Mouse (Mus musculus) hindbrain, embryonic 12.5 days (tissue): ENCODE measurements around the gene Fus. TPM values are rescaled to one million over a fixed set of nuclear protein-coding genes. Genes with fewer than 3 reads are reported as not detected.

Experiments used
- ATAC-seq: fragments of 200-750 bp; cut with Nextera tagmentation; 2 replicates; pipeline ENCODE4 v1.8.0; 2017; ENCODE audit warnings: moderate TSS enrichment; ENCODE audit not compliant: low FRiP score
- H3K27ac ChIP-seq: fragments of 300-500 bp; sonication (generic); 2 replicates; pipeline ENCODE4 v1.5.1; 2016; ENCODE audit warnings: mild to moderate bottlenecking
- H3K27me3 ChIP-seq: fragments of 300-500 bp; sonication (generic); 2 replicates; pipeline ENCODE4 v1.6.1; 2016; ENCODE audit warnings: mild to moderate bottlenecking
- H3K36me3 ChIP-seq: fragments of 300-500 bp; sonication (generic); 2 replicates; pipeline ENCODE4 v1.6.1; 2016; ENCODE audit warnings: mild to moderate bottlenecking
- H3K4me1 ChIP-seq: fragments of 300-500 bp; sonication (generic); 2 replicates; pipeline ENCODE4 v1.6.1; 2016
- H3K4me2 ChIP-seq: fragments of 300-500 bp; sonication (generic); replicated peaks from 2 replicates; pipeline ENCODE4 v1.6.1; 2016; ENCODE audit warnings: mild to moderate bottlenecking
- H3K4me3 ChIP-seq: fragments of 300-500 bp; sonication (generic); 2 replicates; pipeline ENCODE4 v1.5.1; 2016; ENCODE audit warnings: mild to moderate bottlenecking
- H3K9ac ChIP-seq: fragments of 300-500 bp; sonication (generic); 2 replicates; pipeline ENCODE4 v1.6.1; 2016; ENCODE audit warnings: mild to moderate bottlenecking, moderate library complexity
- H3K9me3 ChIP-seq: fragments of 300-500 bp; sonication (generic); replicated peaks from 2 replicates; pipeline ENCODE4 v1.6.1; 2016; ENCODE audit warnings: mild to moderate bottlenecking
- WGBS: fragments of 180-500 bp; shearing (Covaris S2); methylation state at CpG from one replicate; pipeline ENCODE4 v1.1.7; 2016; 5-methylcytosine and 5-hydroxymethylcytosine counted together
- polyA plus RNA-seq: library from polyadenylated mRNA; unstranded; fragments of >200 nt; fragmentation: Nextera tagmentation; extraction: Ambion mirVana; gene quantifications from 2 replicates; pipeline ENCODE4 v1.2.1, GENCODE M21; 2016

The Fus gene
- 502 and 538 TPM in 2 replicates for polyA plus RNA-seq

DNA sequence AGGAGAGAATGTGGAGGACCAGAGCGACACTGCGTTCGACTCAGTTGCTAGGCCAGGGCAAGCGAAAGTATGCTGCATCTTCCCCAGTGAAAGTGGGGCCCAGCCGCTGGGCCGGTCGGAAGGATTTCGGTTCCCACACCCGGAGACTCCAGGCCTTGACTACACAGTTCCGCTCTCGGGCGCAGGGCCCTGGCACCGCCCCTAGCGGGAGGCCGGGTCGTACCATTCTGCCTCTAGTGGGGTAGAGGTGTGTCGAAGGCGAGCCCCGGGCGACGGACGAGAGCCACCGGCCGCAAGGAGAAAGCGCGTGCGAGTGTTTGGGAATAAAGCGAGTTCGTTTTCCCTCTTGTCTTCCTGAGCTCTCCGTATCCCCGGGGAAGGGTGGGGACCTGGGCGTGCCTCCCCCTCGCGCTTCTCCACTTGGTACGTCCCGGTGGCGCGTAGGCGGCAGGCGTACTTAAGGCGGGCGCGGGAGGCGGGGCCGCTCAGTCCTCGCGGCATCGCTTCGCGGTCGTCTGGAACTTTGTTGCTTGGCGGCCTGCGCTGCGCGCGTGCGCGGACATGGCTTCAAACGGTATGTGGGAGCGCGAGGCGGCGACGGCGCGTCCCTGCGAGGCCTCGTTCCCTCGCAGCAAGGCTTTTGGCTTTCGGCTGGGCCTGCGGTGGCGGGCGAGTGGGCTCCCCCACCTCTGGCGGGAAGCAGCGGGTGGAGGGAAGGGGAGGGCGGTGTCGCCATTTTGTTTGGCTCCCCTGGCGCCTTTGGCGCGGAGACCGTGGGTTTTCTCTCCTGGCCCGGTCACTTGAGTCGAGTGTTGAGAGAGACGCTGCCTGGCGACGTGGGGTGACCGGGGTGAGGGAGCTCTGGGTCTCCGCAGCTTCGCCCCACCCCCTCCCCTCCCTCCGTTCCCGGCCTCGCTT lies at the start of gene Fus:
Fus (plus strand) TSS at position 454 of the 918 bp plus-strand sequence.
- Histone ChIP-seq H3K4me3 (peak within 1 kb of the TSS; percentile 95), H3K27ac (peak within 1 kb of the TSS; percentile 98), H3K4me1 (peaks cover 20% of the 10 kb centered on the region), H3K27me3 (no peaks in the 10 kb centered on the region), H3K36me3 (peaks cover 27% of the 10 kb centered on the region), H3K4me2 (peak within 1 kb of the TSS; percentile 90), H3K9ac (peak within 1 kb of the TSS; percentile 99), H3K9me3 (no peaks in the 10 kb centered on the region)
- under 1% methylated on average over 92 of the region's 92 CpGs for WGBS
- peak; percentile 95 for ATAC-seq

- WGBS = 57% methylated on average over 3 of the region's 3 CpGs
- H3K36me3 ChIP-seq = peaks cover 50% of the 10 kb centered on the region
- no peaks in the 10 kb centered on the region for H3K27me3 ChIP-seq
- no peak overlapping the region for H3K4me2 ChIP-seq
- no peak for ATAC-seq
- H3K4me1 ChIP-seq = peaks cover 1% of the 10 kb centered on the region
- H3K4me3 ChIP-seq = no peak overlapping the region
- H3K9ac ChIP-seq = no peak overlapping the region
- H3K9me3 ChIP-seq = no peaks in the 10 kb centered on the region
- H3K27ac ChIP-seq = no peak overlapping the region
Measured at GRCm38 (mm10) chr7:127918203-127918602, 49.1 kb upstream of the Fus start.

DNA sequence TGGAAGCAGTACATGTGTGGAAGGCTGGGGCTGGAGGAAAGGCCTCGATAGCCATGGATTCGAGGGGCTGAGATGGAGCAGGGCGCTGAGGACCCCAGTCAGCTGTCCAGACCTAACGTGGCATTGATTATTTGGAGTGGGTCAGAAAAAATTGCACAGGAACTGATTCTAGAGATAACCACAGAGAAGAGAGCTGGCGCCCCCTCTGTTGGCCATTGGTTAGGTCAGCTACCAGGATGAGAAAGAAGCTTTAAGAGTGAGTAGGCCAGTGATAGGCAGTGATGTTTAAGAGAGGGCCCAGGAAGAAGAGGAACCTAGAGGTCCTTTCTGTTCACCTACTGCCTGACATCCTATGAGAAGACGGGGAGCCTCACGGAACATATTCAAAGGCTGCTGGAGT lies 48.0 kb upstream of the Fus start:
- Histone ChIP-seq H3K4me2 (no peak overlapping the region), H3K27ac (no peak overlapping the region), H3K27me3 (no peaks in the 10 kb centered on the region), H3K9ac (no peak overlapping the region), H3K36me3 (peaks cover 58% of the 10 kb centered on the region), H3K9me3 (no peaks in the 10 kb centered on the region), H3K4me3 (no peak overlapping the region), H3K4me1 (no peaks in the 10 kb centered on the region)
- no peak for ATAC-seq
- WGBS = 82% methylated on average over 7 of the region's 7 CpGs

- 72% methylated on average over 8 of the region's 8 CpGs for WGBS
Measured at GRCm38 (mm10) chr7:127921516-127921915, 45.7 kb upstream of the Fus start.

DNA sequence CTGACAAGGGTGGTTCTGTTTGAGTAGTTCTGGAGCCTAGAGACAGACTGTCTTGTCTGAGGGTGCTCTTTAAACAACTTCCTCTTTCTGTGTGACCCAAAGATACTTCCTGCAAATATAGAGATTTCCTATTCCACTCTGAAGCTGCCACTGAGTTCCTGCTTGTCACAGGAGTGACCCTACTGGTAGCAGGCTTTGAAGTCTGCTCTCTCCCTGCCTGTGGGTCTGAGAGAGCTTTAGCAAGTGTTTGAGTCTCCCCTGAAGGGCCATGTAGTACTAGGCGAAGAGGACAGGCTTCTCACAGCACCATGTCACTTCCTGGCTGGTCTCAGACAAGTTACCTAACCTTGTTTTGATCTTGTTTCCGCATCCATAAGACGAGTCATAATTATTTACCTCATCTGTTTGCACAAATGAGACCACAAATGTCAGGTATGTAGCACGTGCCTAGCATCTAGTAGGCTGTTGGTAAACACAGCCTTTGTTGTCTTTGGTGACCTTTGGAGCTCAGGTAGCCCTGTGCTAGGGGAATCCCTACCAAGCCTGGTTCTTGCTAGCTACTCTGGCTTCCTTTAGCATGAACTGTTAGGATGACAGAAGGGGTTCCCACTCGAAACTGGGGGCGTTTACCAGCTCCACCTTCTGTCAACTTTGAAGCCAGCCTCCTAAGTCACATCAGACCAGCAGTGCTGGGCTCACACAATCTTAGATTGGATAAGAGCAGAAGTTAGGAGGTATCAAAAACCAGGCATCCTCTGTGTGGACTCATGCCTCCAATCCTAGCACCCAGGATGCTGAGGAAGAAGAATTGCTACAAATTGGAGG lies 44.6 kb upstream of the Fus start:
- Histone ChIP-seq H3K4me3 (no peak overlapping the region), H3K9me3 (no peaks in the 10 kb centered on the region), H3K36me3 (peaks cover 60% of the 10 kb centered on the region), H3K4me1 (no peaks in the 10 kb centered on the region), H3K4me2 (no peak overlapping the region), H3K27me3 (peaks cover 3% of the 10 kb centered on the region; the same call in 1 of the 2 replicates), H3K27ac (no peak overlapping the region), H3K9ac (no peak overlapping the region)
- 82% methylated on average over 6 of the region's 6 CpGs for WGBS
- no peak for ATAC-seq

More at GRCm38 (mm10) chr7:127921516-127921915, 45.7 kb upstream of the Fus start:
- Histone ChIP-seq H3K4me2 (no peak overlapping the region), H3K9me3 (no peaks in the 10 kb centered on the region), H3K9ac (no peak overlapping the region), H3K27me3 (no peaks in the 10 kb centered on the region), H3K4me3 (no peak overlapping the region), H3K4me1 (no peaks in the 10 kb centered on the region), H3K36me3 (peaks cover 67% of the 10 kb centered on the region), H3K27ac (no peak overlapping the region)
- no peak for ATAC-seq

GRCm38 (mm10) chr7:127923714-127924113 lies 43.5 kb upstream of the Fus start:
- H3K9ac ChIP-seq = no peak overlapping the region
- H3K9me3 ChIP-seq = no peaks in the 10 kb centered on the region
- WGBS = 93% methylated on average over 5 of the region's 5 CpGs
- no peaks in the 10 kb centered on the region for H3K4me1 ChIP-seq
- ATAC-seq = no peak
- peaks cover 14% of the 10 kb centered on the region for H3K27me3 ChIP-seq
- no peak overlapping the region for H3K4me3 ChIP-seq
- no peak overlapping the region for H3K4me2 ChIP-seq
- peaks cover 55% of the 10 kb centered on the region for H3K36me3 ChIP-seq
- H3K27ac ChIP-seq = no peak overlapping the region

GRCm38 (mm10) chr7:127925252-127925651 lies 42.0 kb upstream of the Fus start:
- Histone ChIP-seq H3K27me3 (peaks cover 29% of the 10 kb centered on the region), H3K9me3 (no peaks in the 10 kb centered on the region), H3K9ac (no peak overlapping the region), H3K4me2 (no peak overlapping the region), H3K4me1 (0 out of 2 replicates have a peak, but pooled peaks cover 4% of the 10 kb centered on the region), H3K27ac (no peak overlapping the region), H3K4me3 (no peak overlapping the region), H3K36me3 (peaks cover 53% of the 10 kb centered on the region)
- ATAC-seq = no peak
- WGBS = 67% methylated on average over 5 of the region's 5 CpGs

DNA sequence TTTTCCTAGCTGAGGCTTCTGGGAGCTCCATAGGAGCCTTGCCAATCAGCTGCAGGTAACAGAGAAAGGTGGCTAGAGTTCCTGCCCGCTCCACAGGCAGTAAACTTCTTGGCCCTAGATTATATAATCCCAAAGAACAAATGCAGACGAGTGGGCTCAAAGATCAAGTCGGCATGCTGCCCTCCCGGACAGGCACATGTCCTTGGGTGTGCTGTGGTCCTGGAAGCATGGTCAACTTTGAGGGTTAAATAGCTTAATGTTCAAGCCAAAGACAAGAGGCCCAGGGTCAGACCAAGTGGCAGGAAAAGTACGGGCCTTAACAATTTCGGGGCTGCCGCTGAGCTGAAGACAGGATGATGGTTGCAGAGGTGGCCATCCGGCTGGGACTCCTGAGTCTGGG lies 41.2 kb upstream of the Fus start:
- WGBS = 89% methylated on average over 8 of the region's 8 CpGs
- no peak for ATAC-seq
- no peak overlapping the region for H3K4me3 ChIP-seq
- no peaks in the 10 kb centered on the region for H3K9me3 ChIP-seq
- H3K9ac ChIP-seq = no peak overlapping the region
- H3K36me3 ChIP-seq = peaks cover 46% of the 10 kb centered on the region
- H3K4me2 ChIP-seq = no peak overlapping the region
- no peak overlapping the region for H3K27ac ChIP-seq
- H3K4me1 ChIP-seq = 0 out of 2 replicates have a peak, but pooled peaks cover 4% of the 10 kb centered on the region
- peaks cover 35% of the 10 kb centered on the region for H3K27me3 ChIP-seq

DNA sequence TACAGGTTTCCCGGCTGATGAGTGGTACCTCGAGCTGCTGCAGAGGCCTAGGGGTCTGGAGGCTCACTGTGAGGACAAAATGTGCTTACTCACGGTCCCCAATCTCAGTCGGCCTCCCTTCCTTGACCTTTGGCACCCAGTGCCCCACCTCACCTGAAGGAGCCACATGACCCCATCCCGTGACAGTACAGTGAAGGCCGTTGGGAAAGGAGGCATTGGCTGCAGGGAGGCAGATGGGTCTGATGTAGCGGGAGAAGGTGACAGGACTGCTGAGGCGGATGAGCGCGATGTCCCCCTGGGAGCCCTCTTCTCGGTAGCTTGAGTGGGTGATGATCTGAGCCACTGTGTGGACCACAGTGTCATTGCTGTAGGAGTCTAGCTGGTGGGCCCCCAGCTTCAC lies 40.4 kb upstream of the Fus start:
- WGBS = 86% methylated on average over 11 of the region's 11 CpGs
- Histone ChIP-seq H3K36me3 (peaks cover 44% of the 10 kb centered on the region), H3K4me3 (no peak overlapping the region)

GRCm38 (mm10) chr7:127927726-127928125 lies 39.5 kb upstream of the Fus start:
- H3K9ac ChIP-seq = no peak overlapping the region
- H3K27me3 ChIP-seq = peaks cover 35% of the 10 kb centered on the region
- 85% methylated on average over 11 of the region's 11 CpGs for WGBS
- H3K4me2 ChIP-seq = no peak overlapping the region
- H3K4me3 ChIP-seq = no peak overlapping the region
- H3K36me3 ChIP-seq = peaks cover 35% of the 10 kb centered on the region
- H3K27ac ChIP-seq = no peak overlapping the region
- 0 out of 2 replicates have a peak, but pooled peaks cover 11% of the 10 kb centered on the region for H3K4me1 ChIP-seq
- no peaks in the 10 kb centered on the region for H3K9me3 ChIP-seq
- no peak for ATAC-seq

More for the DNA sequence above, 40.4 kb upstream of the Fus start:
- Histone ChIP-seq H3K4me2 (no peak overlapping the region), H3K9me3 (no peaks in the 10 kb centered on the region), H3K27ac (no peak overlapping the region), H3K27me3 (peaks cover 35% of the 10 kb centered on the region), H3K9ac (no peak overlapping the region), H3K4me1 (0 out of 2 replicates have a peak, but pooled peaks cover 8% of the 10 kb centered on the region)
- no peak for ATAC-seq

DNA sequence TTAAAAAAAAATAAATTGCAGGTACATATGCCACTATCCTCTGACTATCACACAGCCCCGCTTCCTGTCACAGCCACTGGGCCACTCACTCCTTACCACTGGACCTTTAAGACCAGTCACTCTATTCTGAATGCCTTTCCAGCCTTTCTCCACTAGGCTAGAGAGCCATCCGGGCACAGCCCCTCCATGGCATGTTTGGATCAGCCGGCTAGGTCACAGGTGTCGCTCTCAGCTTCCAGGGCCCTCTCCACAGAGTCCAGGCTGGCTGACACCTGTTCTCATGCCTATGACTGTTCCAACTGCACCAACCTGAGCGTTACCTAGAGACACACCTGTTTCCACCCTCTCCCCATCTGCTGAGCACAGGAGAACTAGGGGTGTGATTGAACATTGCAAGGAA lies 38.7 kb upstream of the Fus start:
- Histone ChIP-seq H3K4me3 (no peak overlapping the region), H3K4me1 (0 out of 2 replicates have a peak, but pooled peaks cover 13% of the 10 kb centered on the region), H3K27ac (no peak overlapping the region), H3K36me3 (peaks cover 31% of the 10 kb centered on the region), H3K9ac (no peak overlapping the region), H3K9me3 (no peaks in the 10 kb centered on the region), H3K4me2 (no peak overlapping the region), H3K27me3 (peaks cover 35% of the 10 kb centered on the region)
- WGBS = 47% methylated on average over 5 of the region's 5 CpGs
- ATAC-seq = no peak

DNA sequence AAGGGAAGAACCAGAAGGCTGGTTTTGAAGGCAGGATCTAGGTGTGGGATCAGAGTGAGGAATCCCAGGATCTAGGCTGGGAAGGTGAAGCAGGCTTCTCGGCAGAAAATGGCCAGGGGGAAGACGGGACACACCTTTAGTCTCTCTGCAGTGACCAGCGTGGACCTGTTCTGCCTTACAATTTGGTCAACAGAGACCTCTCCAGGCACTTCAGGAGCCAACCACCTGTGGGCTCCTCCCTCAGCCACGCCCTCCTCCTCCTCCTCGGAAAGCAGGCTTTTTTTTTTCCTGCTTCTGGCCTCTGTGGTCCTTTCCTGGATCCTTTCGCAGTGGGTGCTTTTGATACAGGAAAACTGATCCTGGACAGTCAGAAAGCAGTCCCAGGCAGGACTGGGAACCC lies 37.3 kb upstream of the Fus start, which contains the start of gene Prss8:
Prss8 (minus strand) TSS at position 182 of the 400 bp plus-strand sequence.
- H3K4me1 ChIP-seq = peaks cover 23% of the 10 kb centered on the region
- H3K9me3 ChIP-seq = no peaks in the 10 kb centered on the region
- ATAC-seq = no peak
- H3K4me2 ChIP-seq = peak within 1 kb of the TSS; percentile 27
- peak within 1 kb of the TSS; percentile 23 for H3K4me3 ChIP-seq
- 19% methylated on average over 6 of the region's 6 CpGs for WGBS
- 0 out of 2 replicates have a peak within 1 kb of the TSS, but pooled peaks have one; percentile 8 for H3K9ac ChIP-seq
- no peak within 1 kb of the TSS for H3K27ac ChIP-seq
- peaks cover 17% of the 10 kb centered on the region for H3K36me3 ChIP-seq
- peaks cover 35% of the 10 kb centered on the region for H3K27me3 ChIP-seq
